Mouse (Mus musculus): ENCODE results near the gene Nhej1.

Nhej1 gene

DNA sequence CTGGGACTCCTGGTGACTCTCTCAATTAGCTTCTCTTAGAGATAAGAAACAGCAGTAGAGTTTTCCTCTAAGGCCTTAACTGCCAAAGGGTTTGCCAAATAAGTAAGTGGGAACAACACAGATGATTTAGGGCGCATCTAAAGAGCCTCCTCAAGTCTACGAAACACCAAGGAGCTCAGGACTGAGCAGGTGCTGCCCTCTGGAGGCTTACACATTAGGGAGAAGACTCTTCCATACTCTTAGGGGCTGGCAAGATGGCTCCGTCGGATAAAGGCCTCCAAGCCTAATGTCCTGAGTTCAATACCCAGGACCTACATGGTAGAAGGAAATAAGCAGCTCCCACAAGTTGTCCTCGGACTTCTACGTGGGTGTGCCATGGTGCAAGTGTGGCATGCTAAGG, 151.4 kb downstream of the Nhej1 start:
- DNase-seq (ENCODE audit: low read depth): peak; percentile 41

DNA sequence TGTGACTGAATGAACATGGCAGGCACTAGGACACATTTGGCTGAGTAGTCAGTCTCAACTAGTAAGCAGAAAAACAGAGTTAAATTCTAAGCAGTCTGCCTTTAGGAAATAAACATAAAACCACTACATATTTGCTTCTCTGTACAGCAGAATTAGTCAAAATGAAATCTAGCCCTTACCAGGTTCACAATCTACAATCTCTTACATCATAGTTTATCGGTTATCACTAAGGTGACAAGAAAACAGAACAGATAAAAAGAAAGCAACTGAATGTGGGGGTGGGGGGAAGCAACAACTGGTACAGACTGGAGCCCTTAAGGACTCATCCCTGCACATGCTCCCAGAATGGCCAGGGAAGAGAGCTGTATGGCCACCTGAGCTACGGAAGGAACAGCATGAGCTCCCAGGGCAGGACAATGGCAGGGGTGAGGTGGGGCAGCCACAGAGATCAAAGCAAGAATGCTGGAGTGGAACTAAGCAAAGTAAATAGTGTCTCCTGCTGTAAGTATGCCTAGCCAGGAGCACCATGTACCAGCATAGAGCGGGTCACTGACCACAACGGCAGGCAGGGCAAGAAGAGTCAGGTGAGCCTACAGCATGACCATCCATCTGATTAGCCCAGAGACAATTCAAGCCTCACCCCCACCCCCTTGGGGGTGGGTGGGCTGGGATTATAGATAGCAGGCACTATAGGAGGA, 153.5 kb downstream of the Nhej1 start:
- DNase-seq (ENCODE audit: low read depth): peak; percentile 86

DNA sequence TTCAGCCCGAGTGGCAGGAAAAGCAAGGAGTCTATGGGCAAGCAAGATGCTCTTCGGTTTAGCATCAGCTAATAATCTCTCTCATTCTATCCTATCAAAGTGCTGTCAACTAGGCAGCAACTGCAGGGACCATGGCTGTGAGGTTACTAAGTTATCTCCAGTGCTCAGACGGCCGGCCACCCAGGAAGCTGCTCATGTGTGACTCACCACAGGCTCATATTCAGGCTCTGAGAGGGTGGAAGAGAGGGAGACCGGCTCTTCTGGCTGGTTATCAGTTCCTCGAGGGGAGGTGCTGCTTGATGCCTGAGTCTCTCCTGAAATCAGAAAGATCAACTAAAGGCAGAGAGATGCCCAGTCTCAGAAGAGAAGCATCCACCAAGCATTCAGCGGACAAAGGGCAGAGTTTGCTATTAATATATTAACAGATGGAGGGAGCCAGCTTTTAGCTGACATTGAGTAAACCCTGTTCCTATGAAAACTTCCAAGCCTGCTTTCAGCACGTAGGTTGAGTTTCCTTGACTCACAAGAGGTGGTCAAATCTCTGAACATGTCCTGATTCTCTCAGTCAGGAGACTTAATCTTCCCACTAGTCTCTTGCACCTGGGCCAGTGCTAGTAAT, 156.9 kb downstream of the Nhej1 start:
- no peak for DNase-seq (ENCODE audit: low read depth)

DNA sequence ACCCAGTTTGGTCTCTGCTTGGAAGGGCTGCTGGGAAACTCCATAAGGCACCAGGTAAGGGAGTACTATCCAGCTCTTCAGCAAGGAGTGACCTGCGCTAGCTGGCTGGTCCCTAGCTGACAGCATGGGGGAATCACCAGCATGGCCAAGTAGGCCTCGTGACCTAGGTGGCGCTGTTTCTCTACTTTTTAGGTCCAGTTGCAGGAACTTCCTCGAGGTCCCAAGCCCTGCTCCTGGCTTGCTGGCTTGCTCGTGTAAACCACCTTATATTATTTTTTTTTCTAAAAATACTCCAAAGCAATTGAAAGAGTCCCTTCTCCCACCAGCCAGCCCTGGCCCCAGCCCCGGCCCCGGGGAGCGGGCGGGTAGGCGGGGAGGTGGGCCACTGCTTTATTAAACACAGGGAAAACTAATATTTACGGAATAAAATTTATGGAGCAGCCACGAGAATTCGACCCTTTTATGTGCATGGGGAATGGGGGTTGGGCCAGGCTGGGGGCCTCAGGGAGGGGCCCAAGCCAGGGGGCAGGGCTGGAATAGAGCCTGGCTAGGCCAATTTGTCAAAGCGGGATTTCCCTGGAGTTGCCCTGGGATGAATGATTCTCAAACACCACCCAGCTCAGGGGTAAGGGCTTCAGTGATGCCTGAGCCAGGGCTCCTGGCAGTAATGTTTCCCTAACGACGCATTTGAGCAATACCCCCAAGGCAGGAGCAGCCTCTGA, 160.3 kb downstream of the Nhej1 start:
- DNase-seq (ENCODE audit: low read depth): peak; percentile 85

DNA sequence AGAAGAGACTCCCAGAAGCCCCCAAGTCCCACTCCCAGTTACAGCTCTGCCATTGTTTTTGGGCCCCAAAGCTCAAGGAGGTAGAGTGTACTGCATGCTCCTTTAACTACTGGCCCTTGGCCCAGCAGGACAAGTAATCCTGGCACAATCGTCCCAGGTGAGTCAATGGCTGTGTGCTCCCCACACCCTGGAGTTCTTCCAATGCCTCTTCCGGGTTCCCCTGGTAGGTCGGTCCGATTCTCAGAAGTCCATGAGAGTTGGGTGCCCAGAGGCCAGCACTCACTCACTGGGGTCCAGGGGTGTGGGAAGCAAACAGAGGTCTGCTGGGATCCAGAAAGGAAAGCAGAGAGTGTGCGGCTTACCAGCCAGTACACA, 162.2 kb downstream of the Nhej1 start:
- DNase-seq (ENCODE audit: low read depth): no peak

GRCm38 (mm10) chr1:74962126-74962852, 162.7 kb downstream of the Nhej1 start:
- DNase-seq (ENCODE audit: low read depth): no peak

GRCm38 (mm10) chr1:74961722-74962121, 163.3 kb downstream of the Nhej1 start:
- no peak for DNase-seq (ENCODE audit: low read depth)

GRCm38 (mm10) chr1:74960059-74960458, 164.9 kb downstream of the Nhej1 start:
- DNase-seq (ENCODE audit: low read depth): no peak

- no peak for DNase-seq (ENCODE audit: low read depth)
Observed at GRCm38 (mm10) chr1:74951556-74952210, 173.3 kb downstream of the Nhej1 start, which contains the start of gene Ihh. Gene Ihh (minus strand): TSS chr1:74951672.

DNA sequence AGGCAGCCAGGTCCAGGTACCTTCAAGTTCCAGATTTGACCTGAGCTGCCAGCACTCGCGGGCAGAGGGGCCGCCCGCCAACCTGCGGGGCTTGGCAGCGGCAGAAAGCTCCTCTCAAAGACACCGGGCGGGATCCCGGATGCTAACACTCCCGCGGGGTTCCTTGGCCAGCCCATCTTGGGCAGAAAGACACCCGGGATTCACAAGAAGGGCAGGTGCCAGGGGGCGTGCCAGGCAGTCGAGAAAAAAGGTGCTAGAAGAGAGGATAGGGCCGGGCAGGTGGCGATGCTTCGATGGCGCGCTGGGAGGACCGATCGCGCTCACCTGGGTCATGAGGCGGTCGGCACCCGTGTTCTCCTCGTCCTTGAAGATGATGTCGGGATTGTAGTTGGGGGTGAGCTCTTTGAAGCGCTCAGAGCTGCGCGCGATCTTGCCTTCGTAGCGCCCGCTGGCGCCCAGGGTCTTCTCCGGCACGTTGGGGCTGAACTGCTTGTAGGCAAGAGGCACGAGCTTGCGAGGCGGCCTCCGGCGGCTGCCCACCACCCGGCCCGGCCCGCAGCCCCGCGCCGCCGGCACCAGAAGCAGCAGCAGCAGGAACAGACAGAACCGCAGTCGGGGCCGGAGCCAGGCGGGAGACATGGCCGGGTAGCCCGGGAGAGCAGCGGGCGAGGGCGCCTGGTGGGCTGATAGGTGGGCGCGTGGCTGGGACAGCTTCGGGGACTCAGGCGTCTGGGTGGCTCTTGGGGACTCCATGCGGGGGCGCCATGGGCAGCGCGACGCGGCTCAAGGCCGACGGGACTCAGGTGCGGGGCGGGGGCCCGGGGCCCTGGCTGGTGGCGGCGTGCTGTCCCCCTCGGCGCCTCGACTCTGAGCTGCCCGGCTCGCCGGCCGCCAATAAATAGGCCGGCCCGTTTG, 174.2 kb downstream of the Nhej1 start:
- DNase-seq (ENCODE audit: low read depth): no peak

- DNase-seq (ENCODE audit: low read depth): no peak
Observed at GRCm38 (mm10) chr1:74950066-74950465, 174.9 kb downstream of the Nhej1 start.

DNA sequence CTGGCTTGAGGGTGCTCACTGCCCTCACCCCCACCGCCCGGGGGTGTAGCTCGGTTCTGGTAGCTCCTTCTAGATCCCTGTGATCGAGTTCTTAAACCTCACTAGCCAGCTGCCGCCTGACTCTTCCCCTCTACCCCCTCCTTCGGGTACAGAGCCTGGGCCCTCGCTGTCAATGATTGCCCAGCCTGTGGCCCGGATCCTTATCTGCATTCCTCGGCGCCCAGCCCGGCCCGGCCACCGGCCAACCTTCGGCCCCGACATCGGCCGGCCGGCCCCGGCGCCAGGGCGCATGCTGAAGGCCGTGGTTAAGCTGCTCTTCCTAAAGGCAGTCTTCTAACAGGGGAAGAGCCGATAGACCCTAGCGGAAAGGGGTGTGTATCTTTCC, 175.3 kb downstream of the Nhej1 start:
- DNase-seq (ENCODE audit: low read depth): no peak

GRCm38 (mm10) chr1:74948784-74949665, 176.0 kb downstream of the Nhej1 start:
- DNase-seq (ENCODE audit: low read depth): peak; percentile 73

DNA sequence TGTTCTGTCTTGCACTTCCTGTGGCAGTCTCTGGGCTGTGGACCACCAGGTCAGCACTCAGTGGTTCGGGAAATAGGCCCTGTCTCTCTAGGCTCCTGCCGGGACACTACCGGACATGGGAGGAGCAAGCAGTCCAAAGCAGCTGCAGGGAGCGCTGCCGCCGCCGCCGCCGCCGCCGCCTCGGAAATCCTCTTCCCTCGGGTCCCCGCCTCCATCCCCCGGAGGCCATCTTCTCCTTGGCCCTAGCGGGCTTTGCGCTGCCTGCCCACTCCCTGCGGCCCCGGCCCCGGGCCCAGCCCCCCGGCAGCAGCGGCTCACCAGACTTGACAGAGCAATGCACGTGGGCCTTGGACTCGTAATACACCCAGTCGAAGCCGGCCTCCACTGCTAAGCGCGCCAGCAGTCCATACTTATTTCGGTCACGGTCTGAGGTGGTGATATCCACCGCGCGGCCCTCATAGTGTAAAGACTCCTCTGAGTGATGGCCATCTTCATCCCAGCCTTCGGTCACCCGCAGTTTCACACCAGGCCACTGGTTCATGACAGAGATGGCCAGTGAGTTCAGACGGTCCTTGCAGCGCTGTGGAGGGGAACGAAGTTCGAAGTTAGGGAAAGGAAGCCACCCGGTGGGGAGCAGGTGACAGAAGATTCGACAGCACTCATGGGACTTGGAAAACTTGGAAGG, 176.9 kb downstream of the Nhej1 start:
- DNase-seq (ENCODE audit: low read depth): peak; percentile 19

DNA sequence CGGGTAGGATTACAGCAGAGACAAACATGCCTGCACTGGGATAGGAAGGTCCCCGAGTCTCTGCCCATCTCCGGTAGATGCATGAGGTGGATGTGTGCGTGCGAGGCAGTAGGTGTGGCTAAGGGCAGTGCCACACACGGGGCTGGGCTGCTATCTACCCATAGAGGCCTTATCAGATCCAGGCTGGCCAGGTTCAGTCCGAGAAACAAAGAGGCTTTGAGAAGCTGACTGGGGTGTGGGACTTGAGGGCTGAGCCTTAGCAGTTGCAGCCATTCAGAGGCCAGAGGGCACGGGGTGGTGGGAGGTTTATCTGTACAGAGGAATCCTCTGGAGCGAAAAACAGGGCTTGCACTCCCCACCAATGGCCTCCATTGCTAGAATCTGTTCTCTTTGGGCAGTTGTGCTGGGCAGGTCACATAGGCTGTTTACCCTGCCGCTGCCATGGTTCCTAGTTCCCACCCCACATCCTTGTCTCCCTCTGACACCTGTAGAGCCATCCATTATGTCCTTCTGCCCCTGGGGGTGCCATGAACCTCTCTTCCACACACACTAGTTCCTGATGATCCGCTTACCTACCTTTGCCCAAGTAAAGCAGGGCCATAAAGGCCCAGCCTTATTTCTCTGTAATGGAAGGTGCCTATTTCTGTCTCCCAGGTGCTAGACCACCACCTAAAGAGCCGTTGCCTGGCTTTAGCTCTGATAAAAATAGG, 183.2 kb downstream of the Nhej1 start:
- no peak for DNase-seq (ENCODE audit: low read depth)

DNA sequence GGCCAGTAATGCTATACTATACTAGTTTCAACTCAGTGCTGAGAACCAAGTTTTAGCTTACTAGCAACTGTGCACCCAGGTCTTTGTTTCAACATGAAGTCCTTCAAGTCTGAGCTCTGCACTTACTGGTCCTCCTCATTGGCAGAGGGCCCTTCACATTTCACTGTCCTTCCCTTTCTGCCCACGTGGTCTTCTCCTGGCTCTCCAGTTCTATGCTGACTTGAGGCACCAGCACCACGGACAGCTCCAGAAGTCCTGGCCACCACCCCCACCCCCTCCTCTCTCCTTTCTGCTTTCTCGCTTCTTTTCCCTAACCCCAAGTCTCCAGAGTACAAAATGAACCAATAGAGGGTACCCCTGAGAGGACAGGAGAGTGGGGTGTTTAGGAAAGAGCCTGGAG, 185.2 kb downstream of the Nhej1 start:
- no peak for DNase-seq (ENCODE audit: low read depth)

- no peak for DNase-seq (ENCODE audit: low read depth)
Observed at GRCm38 (mm10) chr1:74936221-74936830, 188.7 kb downstream of the Nhej1 start.

DNA sequence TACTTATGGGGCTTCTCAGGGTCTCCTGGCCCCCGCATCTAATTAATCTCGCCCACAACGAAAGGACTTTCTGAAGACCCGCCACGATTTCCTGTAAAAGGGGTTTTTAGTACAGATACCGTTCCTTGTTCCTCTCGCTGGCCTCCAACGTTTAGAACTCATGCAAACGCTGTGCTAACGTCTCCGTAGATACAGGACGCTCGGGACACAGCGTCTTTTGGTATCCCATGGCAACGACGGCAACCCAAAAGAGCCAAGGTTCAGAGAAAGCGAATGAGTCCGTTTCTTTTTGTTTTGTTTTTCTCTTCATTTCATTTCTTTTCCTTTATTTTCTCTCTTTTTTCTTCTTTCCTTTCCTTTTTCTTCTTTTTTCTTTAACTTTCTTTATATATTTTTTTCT, 189.6 kb downstream of the Nhej1 start, which contains the start of gene Cfap65:
Gene Cfap65 (minus strand): TSS at position 198 of the 400 bp plus-strand sequence.
- DNase-seq (ENCODE audit: low read depth): peak; percentile 29

Data from induced T-regulatory cell, adult 2 months (primary cell).